Mouse (Mus musculus): ENCODE data around the gene Nlrc4.

GRCm38 (mm10) chr17:74432631-74433030 is 26.3 kb downstream of the Nlrc4 start:
- TF ChIP-seq POLR2A (IDR thresholded peaks at IDR 0.05; ENCODE audit: low read depth, low read length) (no peak), CTCF (IDR thresholded peaks at IDR 0.05; ENCODE audit: borderline replicate concordance, insufficient read depth, low read length) (no peak)

Measured in embryonic fibroblast, embryonic 13.5 days (primary cell).